Comparison of ENCODE assay signal across 8 mouse cellular contexts in the genomic region with DNA sequence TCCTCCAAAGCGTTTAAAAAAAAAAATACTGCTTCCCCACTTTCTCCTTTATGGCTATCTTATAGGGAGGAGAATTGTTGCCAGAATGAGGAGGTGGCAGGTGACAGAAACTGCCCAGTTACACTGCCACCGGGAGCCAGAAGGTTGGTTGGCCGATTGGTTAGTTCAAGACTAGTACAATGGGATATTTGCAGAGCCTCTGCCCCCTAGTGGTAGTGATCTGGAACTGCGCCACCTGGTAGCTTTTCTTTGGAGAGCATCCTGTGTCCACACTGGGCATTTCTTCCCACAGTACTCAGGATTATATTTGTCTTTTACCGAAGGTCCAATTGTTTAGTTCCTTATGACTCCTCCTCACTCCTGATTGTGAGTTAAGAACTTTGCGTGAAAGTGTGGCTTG. TPM values are rescaled to one million over a fixed set of nuclear protein-coding genes. Genes with fewer than 3 reads are reported as not detected.
DNase-seq lines count a peak whose midpoint lies in the region; ATAC-seq and TF ChIP-seq lines count a peak whose summit lies in the region.

No protein-coding gene starts in this region.

- peak; percentile 62 for DNase-seq in forebrain, embryonic 10.5 days (ENCODE audit: extremely low spot score, low spot score)
- DNase-seq in midbrain, embryonic 11.5 days (ENCODE audit: low spot score, missing footprints) = peak; percentile 93
- peak; percentile 65 for DNase-seq in lung, postnatal 10 days
- DNase-seq in testis, postnatal 10 days (ENCODE audit: low spot score) = peak; percentile 76

- TF ChIP-seq CTCF in bone marrow macrophage, adult 2 months (IDR thresholded peaks at IDR 0.05; ENCODE audit: low read depth, low read length) = peak; percentile 81

- 33% methylated on average over 6 of the region's 6 CpGs for WGBS in forebrain, embryonic 10.5 days
- 22% methylated on average over 6 of the region's 6 CpGs for WGBS in forebrain, embryonic 16.5 days
- 29% methylated on average over 6 of the region's 6 CpGs for WGBS in midbrain, embryonic 11.5 days
- WGBS in midbrain, embryonic 15.5 days = 29% methylated on average over 6 of the region's 6 CpGs

- no peak overlapping the region for H3K27ac ChIP-seq in forebrain, embryonic 10.5 days
- H3K27ac ChIP-seq in forebrain, embryonic 16.5 days (ENCODE audit: low read length) = no peak overlapping the region
- H3K27ac ChIP-seq in midbrain, embryonic 11.5 days (ENCODE audit: low read depth, low read length) = no peak overlapping the region
- no peak overlapping the region for H3K27ac ChIP-seq in midbrain, embryonic 15.5 days
- no peak overlapping the region for H3K27ac ChIP-seq in bone marrow macrophage, adult 2 months (ENCODE audit: insufficient read depth, low read depth, low read length)

- H3K4me2 ChIP-seq in forebrain, embryonic 16.5 days (ENCODE audit: low read length) = no peak overlapping the region
- no peak overlapping the region for H3K4me2 ChIP-seq in midbrain, embryonic 11.5 days
- no peak overlapping the region for H3K4me2 ChIP-seq in midbrain, embryonic 15.5 days

- no peaks in the 10 kb centered on the region for H3K9me3 ChIP-seq in forebrain, embryonic 10.5 days
- no peaks in the 10 kb centered on the region for H3K9me3 ChIP-seq in forebrain, embryonic 16.5 days (ENCODE audit: control insufficient read depth, low read length)
- H3K9me3 ChIP-seq in midbrain, embryonic 11.5 days (ENCODE audit: control insufficient read depth, low read length) = no peaks in the 10 kb centered on the region
- no peaks in the 10 kb centered on the region for H3K9me3 ChIP-seq in midbrain, embryonic 15.5 days

- no peak overlapping the region for H3K4me3 ChIP-seq in forebrain, embryonic 10.5 days
- no peak overlapping the region for H3K4me3 ChIP-seq in forebrain, embryonic 16.5 days (replicated peaks; ENCODE audit: low read length)
- H3K4me3 ChIP-seq in midbrain, embryonic 11.5 days (ENCODE audit: low read depth, low read length) = no peak overlapping the region
- H3K4me3 ChIP-seq in midbrain, embryonic 15.5 days = no peak overlapping the region
- H3K4me3 ChIP-seq in bone marrow macrophage, adult 2 months (ENCODE audit: insufficient read depth, low read length) = no peak overlapping the region

- no peak for TF ChIP-seq POLR2A in bone marrow macrophage, adult 2 months (IDR thresholded peaks at IDR 0.05; ENCODE audit: borderline replicate concordance, low read depth, low read length)

- peaks cover 9% of the 10 kb centered on the region for H3K27me3 ChIP-seq in forebrain, embryonic 10.5 days (ENCODE audit: poor library complexity, severe bottlenecking)
- no peaks in the 10 kb centered on the region for H3K27me3 ChIP-seq in forebrain, embryonic 16.5 days (replicated peaks; ENCODE audit: control insufficient read depth, insufficient read depth, low read length)
- no peaks in the 10 kb centered on the region for H3K27me3 ChIP-seq in midbrain, embryonic 11.5 days (ENCODE audit: control insufficient read depth, insufficient read depth, low read length)
- 0 out of 2 replicates have a peak, but pooled peaks cover 2% of the 10 kb centered on the region for H3K27me3 ChIP-seq in midbrain, embryonic 15.5 days (replicated peaks)

- H3K36me3 ChIP-seq in forebrain, embryonic 10.5 days (replicated peaks) = no peaks in the 10 kb centered on the region
- H3K36me3 ChIP-seq in forebrain, embryonic 16.5 days (ENCODE audit: control insufficient read depth, insufficient read depth) = no peaks in the 10 kb centered on the region
- H3K36me3 ChIP-seq in midbrain, embryonic 11.5 days (ENCODE audit: control insufficient read depth, insufficient read depth, low read length) = no peaks in the 10 kb centered on the region
- no peaks in the 10 kb centered on the region for H3K36me3 ChIP-seq in midbrain, embryonic 15.5 days (replicated peaks)

- no peak for ATAC-seq in forebrain, embryonic 16.5 days
- no peak for ATAC-seq in midbrain, embryonic 11.5 days (ENCODE audit: low FRiP score)
- ATAC-seq in midbrain, embryonic 15.5 days (replicated peaks) = no peak
- peak; percentile 61 for ATAC-seq in granulocyte monocyte progenitor cell, adult 5-6 weeks (replicated peaks; ENCODE audit: poor library complexity, severe bottlenecking)

- no peak overlapping the region for H3K9ac ChIP-seq in forebrain, embryonic 16.5 days (replicated peaks; ENCODE audit: low read depth, low read length)
- no peak overlapping the region for H3K9ac ChIP-seq in midbrain, embryonic 11.5 days (ENCODE audit: low read length)
- H3K9ac ChIP-seq in midbrain, embryonic 15.5 days = no peak overlapping the region

- H3K4me1 ChIP-seq in forebrain, embryonic 10.5 days = peaks cover 8% of the 10 kb centered on the region; the same call in 1 of the 2 replicates
- H3K4me1 ChIP-seq in forebrain, embryonic 16.5 days (replicated peaks; ENCODE audit: control insufficient read depth, insufficient read depth, low read length) = peaks cover 8% of the 10 kb centered on the region
- no peaks in the 10 kb centered on the region for H3K4me1 ChIP-seq in midbrain, embryonic 11.5 days (ENCODE audit: control insufficient read depth, insufficient read depth, low read length)
- peaks cover 4% of the 10 kb centered on the region; the same call in 1 of the 2 replicates for H3K4me1 ChIP-seq in midbrain, embryonic 15.5 days
- H3K4me1 ChIP-seq in bone marrow macrophage, adult 2 months (ENCODE audit: control insufficient read depth, insufficient read depth, low read length) = peaks cover 2% of the 10 kb centered on the region; the same call in 1 of the 2 replicates

RNA-seq across cellular contexts. Expression of gene Asb2, which starts 15.9 kb away (rescaled TPM):
- polyA plus RNA-seq in forebrain, embryonic 10.5 days (2016; fragmentation: Nextera tagmentation; extraction: Ambion mirVana) = 0.43 and 0.57 TPM in 2 replicates
- polyA plus RNA-seq in forebrain, embryonic 16.5 days (2015; fragmentation: Nextera tagmentation; extraction: Ambion mirVana) = 0.73 and 0.77 TPM in 2 replicates
- 0.58 and 0.77 TPM in 2 replicates for polyA plus RNA-seq in midbrain, embryonic 11.5 days (2014; fragmentation: Nextera tagmentation; extraction: Ambion mirVana)
- polyA plus RNA-seq in midbrain, embryonic 15.5 days (2015; fragmentation: Nextera tagmentation; extraction: Ambion mirVana) = 0.81 and 1.1 TPM in 2 replicates
- polyA plus RNA-seq in bone marrow macrophage, adult 2 months (2012; ENCODE audit: insufficient read depth, insufficient read length, missing spikeins) = 2.1 TPM in 2 replicates
- total RNA-seq in granulocyte monocyte progenitor cell, adult 5-6 weeks (2014; fragmentation: Nextera tagmentation) = not detected in 2 replicates
- total RNA-seq in granulocyte monocyte progenitor cell, adult 5-6 weeks (2017) = 0.41 TPM in 1 of 2 replicates, not detected in the other

RNA-seq across cellular contexts. Expression of gene Otub2, which starts 16.8 kb away (rescaled TPM):
- polyA plus RNA-seq in forebrain, embryonic 10.5 days (2016; fragmentation: Nextera tagmentation; extraction: Ambion mirVana) = 9.9 and 11.3 TPM in 2 replicates
- polyA plus RNA-seq in forebrain, embryonic 16.5 days (2015; fragmentation: Nextera tagmentation; extraction: Ambion mirVana) = 23.8 TPM in 2 replicates
- polyA plus RNA-seq in midbrain, embryonic 11.5 days (2014; fragmentation: Nextera tagmentation; extraction: Ambion mirVana) = 13.9 and 14.1 TPM in 2 replicates
- 23.9 and 28.4 TPM in 2 replicates for polyA plus RNA-seq in midbrain, embryonic 15.5 days (2015; fragmentation: Nextera tagmentation; extraction: Ambion mirVana)
- 3.8 and 5.6 TPM in 2 replicates for polyA plus RNA-seq in bone marrow macrophage, adult 2 months (2012; ENCODE audit: insufficient read depth, insufficient read length, missing spikeins)
- 0.56 and 0.66 TPM in 2 replicates for total RNA-seq in granulocyte monocyte progenitor cell, adult 5-6 weeks (2014; fragmentation: Nextera tagmentation)
- total RNA-seq in granulocyte monocyte progenitor cell, adult 5-6 weeks (2017) = 0.67 and 0.78 TPM in 2 replicates

RNA-seq across cellular contexts. Expression of gene 9330161L09Rik, which starts 35.9 kb away (rescaled TPM):
- 0.42 and 0.81 TPM in 2 replicates for polyA plus RNA-seq in forebrain, embryonic 10.5 days (2016; fragmentation: Nextera tagmentation; extraction: Ambion mirVana)
- polyA plus RNA-seq in forebrain, embryonic 16.5 days (2015; fragmentation: Nextera tagmentation; extraction: Ambion mirVana) = 1.1 and 1.4 TPM in 2 replicates
- 0.59 and 0.81 TPM in 2 replicates for polyA plus RNA-seq in midbrain, embryonic 11.5 days (2014; fragmentation: Nextera tagmentation; extraction: Ambion mirVana)
- 1.8 and 2.0 TPM in 2 replicates for polyA plus RNA-seq in midbrain, embryonic 15.5 days (2015; fragmentation: Nextera tagmentation; extraction: Ambion mirVana)
- polyA plus RNA-seq in bone marrow macrophage, adult 2 months (2012; ENCODE audit: insufficient read depth, insufficient read length, missing spikeins) = 1.9 TPM in 1 of 2 replicates, not detected in the other
- 1.3 and 5.6 TPM in 2 replicates for total RNA-seq in granulocyte monocyte progenitor cell, adult 5-6 weeks (2014; fragmentation: Nextera tagmentation)
- 0.31 and 0.52 TPM in 2 replicates for total RNA-seq in granulocyte monocyte progenitor cell, adult 5-6 weeks (2017)

RNA-seq across cellular contexts. Expression of gene Ddx24, which starts 53.9 kb away (rescaled TPM):
- polyA plus RNA-seq in forebrain, embryonic 10.5 days (2016; fragmentation: Nextera tagmentation; extraction: Ambion mirVana) = 104 and 106 TPM in 2 replicates
- 128 and 136 TPM in 2 replicates for polyA plus RNA-seq in forebrain, embryonic 16.5 days (2015; fragmentation: Nextera tagmentation; extraction: Ambion mirVana)
- polyA plus RNA-seq in midbrain, embryonic 11.5 days (2014; fragmentation: Nextera tagmentation; extraction: Ambion mirVana) = 107 and 114 TPM in 2 replicates
- 138 and 139 TPM in 2 replicates for polyA plus RNA-seq in midbrain, embryonic 15.5 days (2015; fragmentation: Nextera tagmentation; extraction: Ambion mirVana)
- 58.7 and 62.6 TPM in 2 replicates for polyA plus RNA-seq in bone marrow macrophage, adult 2 months (2012; ENCODE audit: insufficient read depth, insufficient read length, missing spikeins)
- total RNA-seq in granulocyte monocyte progenitor cell, adult 5-6 weeks (2014; fragmentation: Nextera tagmentation) = 54.0 and 66.7 TPM in 2 replicates
- 91.4 and 103 TPM in 2 replicates for total RNA-seq in granulocyte monocyte progenitor cell, adult 5-6 weeks (2017)
